Mouse (Mus musculus) kidney, embryonic 15.5 days (tissue): ENCODE data around the gene Znrf2. TPM values are rescaled to one million over a fixed set of nuclear protein-coding genes. Genes with fewer than 3 reads are reported as not detected.

Experiments
- ATAC-seq: fragments of 200-750 bp; cut with Nextera tagmentation; replicated peaks from 2 replicates; pipeline ENCODE4 v1.8.0; 2017; ENCODE audit warnings: moderate TSS enrichment; ENCODE audit not compliant: low FRiP score
- H3K27ac ChIP-seq: fragments of 300-500 bp; sonication (generic); 2 replicates; pipeline ENCODE4 v1.5.1; 2015; ENCODE audit warnings: mild to moderate bottlenecking, inconsistent platforms
- H3K27me3 ChIP-seq: fragments of 300-500 bp; sonication (generic); 2 replicates; pipeline ENCODE4 v1.6.1; 2015; ENCODE audit warnings: inconsistent platforms
- H3K36me3 ChIP-seq: fragments of 300-500 bp; sonication (generic); 2 replicates; pipeline ENCODE4 v1.6.1; 2015; ENCODE audit warnings: inconsistent platforms
- H3K4me1 ChIP-seq: fragments of 300-500 bp; sonication (generic); 2 replicates; pipeline ENCODE4 v1.6.1; 2015; ENCODE audit warnings: inconsistent platforms
- H3K4me2 ChIP-seq: fragments of 300-500 bp; sonication (generic); 2 replicates; pipeline ENCODE4 v1.6.1; 2015; ENCODE audit warnings: moderate library complexity, mild to moderate bottlenecking, inconsistent platforms
- H3K4me3 ChIP-seq: fragments of 300-500 bp; sonication (generic); replicated peaks from 2 replicates; pipeline ENCODE4 v1.5.1; 2015; ENCODE audit warnings: mild to moderate bottlenecking, inconsistent platforms
- H3K9ac ChIP-seq: fragments of 300-500 bp; sonication (generic); 2 replicates; pipeline ENCODE4 v1.6.1; 2015; ENCODE audit warnings: mild to moderate bottlenecking, inconsistent platforms
- H3K9me3 ChIP-seq: fragments of 300-500 bp; sonication (generic); replicated peaks from 2 replicates; pipeline ENCODE4 v1.6.1; 2016; ENCODE audit warnings: inconsistent platforms
- WGBS: fragments of 180-500 bp; shearing (Covaris S2); methylation state at CpG from one replicate; pipeline ENCODE4 v1.1.7; 2015; ENCODE audit warnings: mixed read lengths; 5-methylcytosine and 5-hydroxymethylcytosine counted together
- polyA plus RNA-seq: library from polyadenylated mRNA; unstranded; fragments of >200 nt; fragmentation: Nextera tagmentation; extraction: Ambion mirVana; gene quantifications from 2 replicates; pipeline ENCODE4 v1.2.1, GENCODE M21; 2015

Gene Znrf2
- polyA plus RNA-seq, 1 experiment from 2014 or later = 4.1 TPM

GRCm38 (mm10) chr6:54788493-54788892, 28.2 kb upstream of the Znrf2 start:
- Histone ChIP-seq H3K4me1 (no peaks in the 10 kb centered on the region), H3K4me3 (no peak overlapping the region), H3K9me3 (no peaks in the 10 kb centered on the region), H3K27ac (no peak overlapping the region), H3K27me3 (no peaks in the 10 kb centered on the region), H3K36me3 (no peaks in the 10 kb centered on the region), H3K9ac (no peak overlapping the region), H3K4me2 (no peak overlapping the region)
- no peak for ATAC-seq
- 62% methylated on average over 6 of the region's 6 CpGs for WGBS

- Histone ChIP-seq H3K36me3 (no peaks in the 10 kb centered on the region), H3K4me1 (no peaks in the 10 kb centered on the region), H3K9me3 (no peaks in the 10 kb centered on the region), H3K4me2 (no peak overlapping the region), H3K9ac (no peak overlapping the region), H3K4me3 (no peak overlapping the region), H3K27ac (no peak overlapping the region), H3K27me3 (no peaks in the 10 kb centered on the region)
- ATAC-seq = no peak
- 83% methylated on average over 4 of the region's 4 CpGs for WGBS
Observed at GRCm38 (mm10) chr6:54789139-54789538, 27.6 kb upstream of the Znrf2 start.

- ATAC-seq = no peak
- WGBS = 82% methylated on average over 4 of the region's 4 CpGs
Observed at GRCm38 (mm10) chr6:54790071-54790470, 26.6 kb upstream of the Znrf2 start.

GRCm38 (mm10) chr6:54793853-54794252, 22.9 kb upstream of the Znrf2 start:
- Histone ChIP-seq H3K4me2 (no peak overlapping the region), H3K27me3 (no peaks in the 10 kb centered on the region), H3K4me3 (no peak overlapping the region), H3K36me3 (no peaks in the 10 kb centered on the region), H3K9me3 (no peaks in the 10 kb centered on the region), H3K27ac (no peak overlapping the region), H3K4me1 (no peaks in the 10 kb centered on the region), H3K9ac (no peak overlapping the region)
- no peak for ATAC-seq
- WGBS = 91% methylated on average over 3 of the region's 3 CpGs

More at GRCm38 (mm10) chr6:54790071-54790470, 26.6 kb upstream of the Znrf2 start:
- Histone ChIP-seq H3K27me3 (no peaks in the 10 kb centered on the region), H3K9me3 (no peaks in the 10 kb centered on the region), H3K9ac (no peak overlapping the region), H3K4me3 (no peak overlapping the region), H3K4me1 (no peaks in the 10 kb centered on the region), H3K27ac (no peak overlapping the region), H3K4me2 (no peak overlapping the region), H3K36me3 (no peaks in the 10 kb centered on the region)

GRCm38 (mm10) chr6:54794372-54794771, 22.3 kb upstream of the Znrf2 start:
- no peaks in the 10 kb centered on the region for H3K4me1 ChIP-seq
- H3K27me3 ChIP-seq = no peaks in the 10 kb centered on the region
- no peaks in the 10 kb centered on the region for H3K36me3 ChIP-seq
- H3K27ac ChIP-seq = no peak overlapping the region
- no peak for ATAC-seq
- 73% methylated on average over 2 of the region's 2 CpGs for WGBS
- no peak overlapping the region for H3K4me3 ChIP-seq
- H3K9me3 ChIP-seq = 0 out of 2 replicates have a peak, but pooled peaks cover 3% of the 10 kb centered on the region
- no peak overlapping the region for H3K9ac ChIP-seq
- H3K4me2 ChIP-seq = no peak overlapping the region

- Histone ChIP-seq H3K4me3 (no peak overlapping the region), H3K27me3 (no peaks in the 10 kb centered on the region), H3K27ac (no peak overlapping the region), H3K4me2 (no peak overlapping the region), H3K4me1 (no peaks in the 10 kb centered on the region), H3K9me3 (0 out of 2 replicates have a peak, but pooled peaks cover 3% of the 10 kb centered on the region), H3K36me3 (no peaks in the 10 kb centered on the region), H3K9ac (no peak overlapping the region)
- WGBS = 75% methylated on average over 5 of the region's 5 CpGs
- ATAC-seq = no peak
Observed at GRCm38 (mm10) chr6:54794991-54795390, 21.7 kb upstream of the Znrf2 start.

GRCm38 (mm10) chr6:54795971-54796370, 20.7 kb upstream of the Znrf2 start:
- no peaks in the 10 kb centered on the region for H3K27me3 ChIP-seq
- H3K9ac ChIP-seq = no peak overlapping the region
- H3K9me3 ChIP-seq = 0 out of 2 replicates have a peak, but pooled peaks cover 3% of the 10 kb centered on the region
- H3K4me3 ChIP-seq = no peak overlapping the region
- ATAC-seq = 0 out of 2 replicates have a peak, but pooled peaks have one; percentile 54
- H3K4me1 ChIP-seq = no peaks in the 10 kb centered on the region
- no peak overlapping the region for H3K4me2 ChIP-seq
- H3K27ac ChIP-seq = peak overlapping the region; percentile 54
- WGBS = 70% methylated on average over 5 of the region's 5 CpGs
- no peaks in the 10 kb centered on the region for H3K36me3 ChIP-seq

- ATAC-seq = no peak
- Histone ChIP-seq H3K36me3 (no peaks in the 10 kb centered on the region), H3K27ac (no peak overlapping the region), H3K9me3 (0 out of 2 replicates have a peak, but pooled peaks cover 3% of the 10 kb centered on the region), H3K27me3 (no peaks in the 10 kb centered on the region), H3K4me2 (no peak overlapping the region), H3K4me1 (no peaks in the 10 kb centered on the region), H3K4me3 (no peak overlapping the region), H3K9ac (no peak overlapping the region)
- 56% methylated on average over 8 of the region's 8 CpGs for WGBS
Observed at GRCm38 (mm10) chr6:54802348-54802747, 14.4 kb upstream of the Znrf2 start.

GRCm38 (mm10) chr6:54804066-54804864, 12.5 kb upstream of the Znrf2 start:
- Histone ChIP-seq H3K9ac (no peak overlapping the region), H3K27me3 (no peaks in the 10 kb centered on the region), H3K4me2 (no peak overlapping the region), H3K9me3 (no peaks in the 10 kb centered on the region), H3K36me3 (no peaks in the 10 kb centered on the region), H3K4me1 (no peaks in the 10 kb centered on the region), H3K27ac (no peak overlapping the region), H3K4me3 (no peak overlapping the region)
- 50% methylated on average over 18 of the region's 18 CpGs for WGBS
- no peak for ATAC-seq

GRCm38 (mm10) chr6:54805779-54806178, 10.9 kb upstream of the Znrf2 start:
- Histone ChIP-seq H3K4me3 (no peak overlapping the region), H3K4me2 (no peak overlapping the region), H3K36me3 (no peaks in the 10 kb centered on the region), H3K9ac (no peak overlapping the region), H3K27ac (no peak overlapping the region), H3K4me1 (no peaks in the 10 kb centered on the region), H3K9me3 (no peaks in the 10 kb centered on the region), H3K27me3 (no peaks in the 10 kb centered on the region)
- no peak for ATAC-seq
- 93% methylated on average over 5 of the region's 5 CpGs for WGBS

GRCm38 (mm10) chr6:54809531-54810313, 7.0 kb upstream of the Znrf2 start:
- ATAC-seq = no peak
- no peak overlapping the region for H3K9ac ChIP-seq
- H3K4me1 ChIP-seq = peaks cover 14% of the 10 kb centered on the region; the same call in 1 of the 2 replicates
- no peak overlapping the region for H3K4me3 ChIP-seq
- WGBS = 64% methylated on average over 7 of the region's 7 CpGs
- no peaks in the 10 kb centered on the region for H3K27me3 ChIP-seq
- no peaks in the 10 kb centered on the region for H3K36me3 ChIP-seq
- no peak overlapping the region for H3K27ac ChIP-seq
- no peak overlapping the region for H3K4me2 ChIP-seq
- H3K9me3 ChIP-seq = no peaks in the 10 kb centered on the region

- Histone ChIP-seq H3K36me3 (no peaks in the 10 kb centered on the region), H3K4me2 (no peak overlapping the region)
Observed at GRCm38 (mm10) chr6:54810314-54810646, 6.4 kb upstream of the Znrf2 start.

More at GRCm38 (mm10) chr6:54810314-54810646, 6.4 kb upstream of the Znrf2 start:
- no peak for ATAC-seq
- Histone ChIP-seq H3K4me3 (no peak overlapping the region), H3K9me3 (no peaks in the 10 kb centered on the region), H3K4me1 (peaks cover 14% of the 10 kb centered on the region; the same call in 1 of the 2 replicates), H3K9ac (no peak overlapping the region), H3K27ac (no peak overlapping the region), H3K27me3 (no peaks in the 10 kb centered on the region)
- WGBS = 79% methylated on average over 1 of the region's 1 CpGs
